Mouse (Mus musculus) heart, postnatal 0 days (tissue): Measurements from ENCODE around the gene Ryr2.

Source experiments
- CTCF ChIP-seq: IDR thresholded peaks from 2 replicates; pipeline ENCODE4 v1.5.1; 2016; ENCODE audit warnings: antibody characterized with exemption, control low read depth, low read depth
- EP300 ChIP-seq: IDR thresholded peaks from 2 replicates; pipeline ENCODE4 v1.6.1; 2016; ENCODE audit warnings: antibody characterized with exemption, low read depth

- TF ChIP-seq CTCF (no peak), EP300 (no peak)
These were observed 42.2 kb downstream of the Ryr2 start for GRCm38 (mm10) chr13:12064576-12064975.
